Mouse (Mus musculus): ENCODE measurements around the gene Zswim2. TPM values are rescaled to one million over a fixed set of nuclear protein-coding genes. Genes with fewer than 3 reads are reported as not detected.
"Not testable (repeated sequence)": the region's sequence is repeated elsewhere in the genome, so short reads cannot be mapped to it uniquely, and the experiment has no call there.

Zswim2 gene
- polyA plus RNA-seq (2014; fragmentation: Nextera tagmentation; extraction: Ambion mirVana): not detected in 2 replicates

DNA sequence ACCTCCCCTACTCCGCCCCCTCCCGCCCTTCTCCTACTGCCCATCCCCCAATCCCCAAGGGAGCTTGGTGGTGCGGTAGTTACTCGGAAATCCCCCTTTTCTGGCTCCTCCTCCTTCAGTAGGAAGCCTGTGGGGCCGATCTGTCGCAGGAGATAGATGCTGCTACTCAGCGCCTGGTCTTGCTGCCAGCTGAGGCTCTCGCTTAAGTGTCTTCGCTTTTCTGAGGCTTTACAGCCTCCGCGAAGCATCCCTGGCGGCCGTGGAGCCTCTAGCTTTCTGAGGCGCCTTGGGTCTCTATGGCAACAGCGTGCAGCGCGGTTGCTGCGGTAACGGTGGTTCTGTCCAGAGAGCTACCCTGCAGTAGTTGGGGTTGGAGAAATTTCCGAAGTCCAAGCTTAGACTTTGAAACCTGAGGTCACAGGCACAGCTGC lies at the start of gene Zswim2:
Gene Zswim2 (minus strand): TSS at position 298 of the 431 bp plus-strand sequence.
- Histone ChIP-seq H3K9ac (ENCODE audit: low read length) (peak within 1 kb of the TSS; percentile 51), H3K27me3 (replicated peaks; ENCODE audit: control insufficient read depth, insufficient read depth, low read length) (no peaks in the 10 kb centered on the region), H3K4me2 (ENCODE audit: low read length) (peak within 1 kb of the TSS; percentile 64), H3K36me3 (ENCODE audit: control insufficient read depth, insufficient read depth, low read length) (no peaks in the 10 kb centered on the region), H3K4me3 (ENCODE audit: low read depth, low read length) (peak within 1 kb of the TSS; percentile 31), H3K4me1 (ENCODE audit: control insufficient read depth, insufficient read depth, low read length) (no peaks in the 10 kb centered on the region; the same call in 1 of the 2 replicates), H3K27ac (ENCODE audit: low read depth, low read length) (0 out of 2 replicates have a peak within 1 kb of the TSS, but pooled peaks have one; percentile 33), H3K9me3 (replicated peaks; ENCODE audit: control insufficient read depth, low read length) (no peaks in the 10 kb centered on the region)
- DNase-seq (ENCODE audit: low spot score) (peak; percentile 93), ATAC-seq (peak; percentile 99)
- 3% methylated on average over 20 of the region's 20 CpGs for WGBS

DNA sequence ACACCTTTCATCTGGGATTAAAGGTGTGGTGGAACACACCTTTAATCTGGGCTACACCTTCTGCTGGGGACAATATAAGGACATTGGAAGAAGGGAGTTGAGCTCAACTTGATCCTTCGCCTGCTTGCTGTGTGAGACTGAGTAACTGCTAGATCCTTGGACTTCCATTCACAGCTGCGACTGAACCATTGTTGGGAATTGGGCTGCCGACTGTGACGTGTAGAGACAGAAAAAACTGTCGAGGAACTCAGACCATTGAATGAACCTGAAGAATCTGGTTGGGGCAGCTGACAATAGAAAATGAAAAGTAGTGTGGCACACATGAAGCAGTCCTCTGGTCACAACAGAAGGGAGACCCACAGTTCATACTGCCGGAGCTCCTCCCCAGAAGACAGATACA lies 49.2 kb upstream of the Zswim2 start, which contains the start of gene Gm13691:
Gene Gm13691 (plus strand): TSS at position 301 of the 400 bp plus-strand sequence.
- H3K9ac ChIP-seq (ENCODE audit: low read length); ATAC-seq; H3K36me3 ChIP-seq (ENCODE audit: control insufficient read depth, insufficient read depth, low read length); H3K4me1 ChIP-seq (ENCODE audit: control insufficient read depth, insufficient read depth, low read length); H3K9me3 ChIP-seq (replicated peaks; ENCODE audit: control insufficient read depth, low read length); H3K27me3 ChIP-seq (replicated peaks; ENCODE audit: control insufficient read depth, insufficient read depth, low read length); H3K4me2 ChIP-seq (ENCODE audit: low read length); DNase-seq (ENCODE audit: low spot score); H3K4me3 ChIP-seq (ENCODE audit: low read depth, low read length); H3K27ac ChIP-seq (ENCODE audit: low read depth, low read length): not testable (repeated sequence)
- no CpG with 5 or more reads among the region's 6 CpGs for WGBS

DNA sequence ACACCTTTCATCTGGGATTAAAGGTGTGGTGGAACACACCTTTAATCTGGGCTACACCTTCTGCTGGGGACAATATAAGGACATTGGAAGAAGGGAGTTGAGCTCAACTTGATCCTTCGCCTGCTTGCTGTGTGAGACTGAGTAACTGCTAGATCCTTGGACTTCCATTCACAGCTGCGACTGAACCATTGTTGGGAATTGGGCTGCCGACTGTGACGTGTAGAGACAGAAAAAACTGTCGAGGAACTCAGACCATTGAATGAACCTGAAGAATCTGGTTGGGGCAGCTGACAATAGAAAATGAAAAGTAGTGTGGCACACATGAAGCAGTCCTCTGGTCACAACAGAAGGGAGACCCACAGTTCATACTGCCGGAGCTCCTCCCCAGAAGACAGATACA lies 43.4 kb upstream of the Zswim2 start, which contains the start of gene Gm13697:
Gene Gm13697 (plus strand): TSS at position 301 of the 400 bp plus-strand sequence.
- WGBS: no CpG with 5 or more reads among the region's 6 CpGs

DNA sequence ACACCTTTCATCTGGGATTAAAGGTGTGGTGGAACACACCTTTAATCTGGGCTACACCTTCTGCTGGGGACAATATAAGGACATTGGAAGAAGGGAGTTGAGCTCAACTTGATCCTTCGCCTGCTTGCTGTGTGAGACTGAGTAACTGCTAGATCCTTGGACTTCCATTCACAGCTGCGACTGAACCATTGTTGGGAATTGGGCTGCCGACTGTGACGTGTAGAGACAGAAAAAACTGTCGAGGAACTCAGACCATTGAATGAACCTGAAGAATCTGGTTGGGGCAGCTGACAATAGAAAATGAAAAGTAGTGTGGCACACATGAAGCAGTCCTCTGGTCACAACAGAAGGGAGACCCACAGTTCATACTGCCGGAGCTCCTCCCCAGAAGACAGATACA lies 37.6 kb upstream of the Zswim2 start, which contains the start of gene Gm13694:
Gene Gm13694 (plus strand): TSS at position 301 of the 400 bp plus-strand sequence.
- H3K4me1 ChIP-seq (ENCODE audit: control insufficient read depth, insufficient read depth, low read length); H3K27me3 ChIP-seq (replicated peaks; ENCODE audit: control insufficient read depth, insufficient read depth, low read length); H3K9me3 ChIP-seq (replicated peaks; ENCODE audit: control insufficient read depth, low read length); H3K4me3 ChIP-seq (ENCODE audit: low read depth, low read length); ATAC-seq; H3K9ac ChIP-seq (ENCODE audit: low read length); H3K27ac ChIP-seq (ENCODE audit: low read depth, low read length); DNase-seq (ENCODE audit: low spot score); H3K4me2 ChIP-seq (ENCODE audit: low read length); H3K36me3 ChIP-seq (ENCODE audit: control insufficient read depth, insufficient read depth, low read length): not testable (repeated sequence)
- no CpG with 5 or more reads among the region's 6 CpGs for WGBS

More for the DNA sequence above, 43.4 kb upstream of the Zswim2 start, which contains the start of gene Gm13697:
- ATAC-seq; H3K4me3 ChIP-seq (ENCODE audit: low read depth, low read length); H3K9ac ChIP-seq (ENCODE audit: low read length); H3K4me1 ChIP-seq (ENCODE audit: control insufficient read depth, insufficient read depth, low read length); H3K27me3 ChIP-seq (replicated peaks; ENCODE audit: control insufficient read depth, insufficient read depth, low read length); H3K4me2 ChIP-seq (ENCODE audit: low read length); H3K36me3 ChIP-seq (ENCODE audit: control insufficient read depth, insufficient read depth, low read length); DNase-seq (ENCODE audit: low spot score); H3K27ac ChIP-seq (ENCODE audit: low read depth, low read length); H3K9me3 ChIP-seq (replicated peaks; ENCODE audit: control insufficient read depth, low read length): not testable (repeated sequence)

DNA sequence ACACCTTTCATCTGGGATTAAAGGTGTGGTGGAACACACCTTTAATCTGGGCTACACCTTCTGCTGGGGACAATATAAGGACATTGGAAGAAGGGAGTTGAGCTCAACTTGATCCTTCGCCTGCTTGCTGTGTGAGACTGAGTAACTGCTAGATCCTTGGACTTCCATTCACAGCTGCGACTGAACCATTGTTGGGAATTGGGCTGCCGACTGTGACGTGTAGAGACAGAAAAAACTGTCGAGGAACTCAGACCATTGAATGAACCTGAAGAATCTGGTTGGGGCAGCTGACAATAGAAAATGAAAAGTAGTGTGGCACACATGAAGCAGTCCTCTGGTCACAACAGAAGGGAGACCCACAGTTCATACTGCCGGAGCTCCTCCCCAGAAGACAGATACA lies 31.8 kb upstream of the Zswim2 start, which contains the start of gene Gm13696:
Gene Gm13696 (plus strand): TSS at position 301 of the 400 bp plus-strand sequence.
- WGBS: no CpG with 5 or more reads among the region's 6 CpGs
- H3K27ac ChIP-seq (ENCODE audit: low read depth, low read length); H3K27me3 ChIP-seq (replicated peaks; ENCODE audit: control insufficient read depth, insufficient read depth, low read length); H3K36me3 ChIP-seq (ENCODE audit: control insufficient read depth, insufficient read depth, low read length); H3K9me3 ChIP-seq (replicated peaks; ENCODE audit: control insufficient read depth, low read length); DNase-seq (ENCODE audit: low spot score); H3K4me3 ChIP-seq (ENCODE audit: low read depth, low read length); H3K4me1 ChIP-seq (ENCODE audit: control insufficient read depth, insufficient read depth, low read length); H3K9ac ChIP-seq (ENCODE audit: low read length); ATAC-seq; H3K4me2 ChIP-seq (ENCODE audit: low read length): not testable (repeated sequence)

GRCm38 (mm10) chr2:83967013-83967412 lies 26.0 kb upstream of the Zswim2 start, which contains the start of gene Gm13695:
Gene Gm13695, plus strand, starts transcription at chr2:83967313.
- H3K36me3 ChIP-seq (ENCODE audit: control insufficient read depth, insufficient read depth, low read length); H3K9me3 ChIP-seq (replicated peaks; ENCODE audit: control insufficient read depth, low read length); H3K27ac ChIP-seq (ENCODE audit: low read depth, low read length); H3K9ac ChIP-seq (ENCODE audit: low read length); H3K27me3 ChIP-seq (replicated peaks; ENCODE audit: control insufficient read depth, insufficient read depth, low read length); H3K4me1 ChIP-seq (ENCODE audit: control insufficient read depth, insufficient read depth, low read length); H3K4me2 ChIP-seq (ENCODE audit: low read length); DNase-seq (ENCODE audit: low spot score); H3K4me3 ChIP-seq (ENCODE audit: low read depth, low read length); ATAC-seq: not testable (repeated sequence)
- WGBS: no CpG with 5 or more reads among the region's 6 CpGs

DNA sequence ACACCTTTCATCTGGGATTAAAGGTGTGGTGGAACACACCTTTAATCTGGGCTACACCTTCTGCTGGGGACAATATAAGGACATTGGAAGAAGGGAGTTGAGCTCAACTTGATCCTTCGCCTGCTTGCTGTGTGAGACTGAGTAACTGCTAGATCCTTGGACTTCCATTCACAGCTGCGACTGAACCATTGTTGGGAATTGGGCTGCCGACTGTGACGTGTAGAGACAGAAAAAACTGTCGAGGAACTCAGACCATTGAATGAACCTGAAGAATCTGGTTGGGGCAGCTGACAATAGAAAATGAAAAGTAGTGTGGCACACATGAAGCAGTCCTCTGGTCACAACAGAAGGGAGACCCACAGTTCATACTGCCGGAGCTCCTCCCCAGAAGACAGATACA lies 20.2 kb upstream of the Zswim2 start, which contains the start of gene Gm13693:
Gene Gm13693 (plus strand): TSS at position 301 of the 400 bp plus-strand sequence.
- not testable (repeated sequence) for H3K4me2 ChIP-seq (ENCODE audit: low read length); H3K9ac ChIP-seq (ENCODE audit: low read length); H3K27me3 ChIP-seq (replicated peaks; ENCODE audit: control insufficient read depth, insufficient read depth, low read length); ATAC-seq; DNase-seq (ENCODE audit: low spot score); H3K36me3 ChIP-seq (ENCODE audit: control insufficient read depth, insufficient read depth, low read length); H3K9me3 ChIP-seq (replicated peaks; ENCODE audit: control insufficient read depth, low read length); H3K4me1 ChIP-seq (ENCODE audit: control insufficient read depth, insufficient read depth, low read length); H3K27ac ChIP-seq (ENCODE audit: low read depth, low read length); H3K4me3 ChIP-seq (ENCODE audit: low read depth, low read length)
- no CpG with 5 or more reads among the region's 6 CpGs for WGBS

DNA sequence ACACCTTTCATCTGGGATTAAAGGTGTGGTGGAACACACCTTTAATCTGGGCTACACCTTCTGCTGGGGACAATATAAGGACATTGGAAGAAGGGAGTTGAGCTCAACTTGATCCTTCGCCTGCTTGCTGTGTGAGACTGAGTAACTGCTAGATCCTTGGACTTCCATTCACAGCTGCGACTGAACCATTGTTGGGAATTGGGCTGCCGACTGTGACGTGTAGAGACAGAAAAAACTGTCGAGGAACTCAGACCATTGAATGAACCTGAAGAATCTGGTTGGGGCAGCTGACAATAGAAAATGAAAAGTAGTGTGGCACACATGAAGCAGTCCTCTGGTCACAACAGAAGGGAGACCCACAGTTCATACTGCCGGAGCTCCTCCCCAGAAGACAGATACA lies 14.4 kb upstream of the Zswim2 start, which contains the start of gene Gm13698:
Gene Gm13698 (plus strand): TSS at position 301 of the 400 bp plus-strand sequence.
- not testable (repeated sequence) for H3K4me2 ChIP-seq (ENCODE audit: low read length); ATAC-seq; H3K27me3 ChIP-seq (replicated peaks; ENCODE audit: control insufficient read depth, insufficient read depth, low read length); H3K4me1 ChIP-seq (ENCODE audit: control insufficient read depth, insufficient read depth, low read length); H3K4me3 ChIP-seq (ENCODE audit: low read depth, low read length); H3K9me3 ChIP-seq (replicated peaks; ENCODE audit: control insufficient read depth, low read length); DNase-seq (ENCODE audit: low spot score); H3K36me3 ChIP-seq (ENCODE audit: control insufficient read depth, insufficient read depth, low read length); H3K9ac ChIP-seq (ENCODE audit: low read length); H3K27ac ChIP-seq (ENCODE audit: low read depth, low read length)
- no CpG with 5 or more reads among the region's 6 CpGs for WGBS

GRCm38 (mm10) chr2:83941792-83942191 lies 764 bp upstream of the Zswim2 start:
- DNase-seq (ENCODE audit: low spot score): no peak
- no peak for ATAC-seq
- Histone ChIP-seq H3K27me3 (replicated peaks; ENCODE audit: control insufficient read depth, insufficient read depth, low read length) (no peaks in the 10 kb centered on the region), H3K4me1 (ENCODE audit: control insufficient read depth, insufficient read depth, low read length) (no peaks in the 10 kb centered on the region; the same call in 1 of the 2 replicates), H3K36me3 (ENCODE audit: control insufficient read depth, insufficient read depth, low read length) (no peaks in the 10 kb centered on the region), H3K4me3 (ENCODE audit: low read depth, low read length) (no peak overlapping the region), H3K9ac (ENCODE audit: low read length) (no peak overlapping the region), H3K27ac (ENCODE audit: low read depth, low read length) (no peak overlapping the region), H3K4me2 (ENCODE audit: low read length) (no peak overlapping the region), H3K9me3 (replicated peaks; ENCODE audit: control insufficient read depth, low read length) (no peaks in the 10 kb centered on the region)
- WGBS: 83% methylated on average over 4 of the region's 4 CpGs
